Mouse (Mus musculus): Measurements from ENCODE around the gene Ddx10.

DNA sequence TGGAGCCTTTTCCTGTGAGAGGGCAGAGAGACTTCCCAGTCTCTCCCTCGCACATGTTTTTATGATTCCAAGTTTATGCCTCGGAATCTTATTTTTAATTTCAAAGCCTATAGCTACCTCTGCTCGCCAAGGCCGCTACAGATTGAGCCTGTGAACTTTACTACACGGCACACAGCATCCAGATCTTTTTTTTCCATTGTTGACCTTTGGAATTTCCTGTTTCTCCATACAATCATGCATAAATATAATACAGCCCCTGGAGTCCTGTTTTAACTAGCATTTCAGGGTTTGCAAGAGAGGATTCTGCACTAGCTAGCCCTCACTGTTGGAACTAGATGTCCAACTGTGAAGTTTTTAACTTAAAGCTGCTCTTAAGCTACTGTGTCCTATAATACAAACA, 24.4 kb upstream of the Ddx10 start:
- TF ChIP-seq CTCF (IDR thresholded peaks at IDR 0.05; ENCODE audit: low read depth, low read length) (no peak), POLR2A (IDR thresholded peaks at IDR 0.05; ENCODE audit: borderline replicate concordance, low read depth, low read length) (no peak)
